Mouse (Mus musculus) spleen, postnatal 14 days (tissue): ENCODE data around the gene Otud7a.

Experiments
- DNase-seq, 2 experiments: peaks; one replicate each; pipeline ENCODE4 v3.0.0; 2021 to 2022; ENCODE audit warnings: low spot score in 2 of 2

The Otud7a gene

DNA sequence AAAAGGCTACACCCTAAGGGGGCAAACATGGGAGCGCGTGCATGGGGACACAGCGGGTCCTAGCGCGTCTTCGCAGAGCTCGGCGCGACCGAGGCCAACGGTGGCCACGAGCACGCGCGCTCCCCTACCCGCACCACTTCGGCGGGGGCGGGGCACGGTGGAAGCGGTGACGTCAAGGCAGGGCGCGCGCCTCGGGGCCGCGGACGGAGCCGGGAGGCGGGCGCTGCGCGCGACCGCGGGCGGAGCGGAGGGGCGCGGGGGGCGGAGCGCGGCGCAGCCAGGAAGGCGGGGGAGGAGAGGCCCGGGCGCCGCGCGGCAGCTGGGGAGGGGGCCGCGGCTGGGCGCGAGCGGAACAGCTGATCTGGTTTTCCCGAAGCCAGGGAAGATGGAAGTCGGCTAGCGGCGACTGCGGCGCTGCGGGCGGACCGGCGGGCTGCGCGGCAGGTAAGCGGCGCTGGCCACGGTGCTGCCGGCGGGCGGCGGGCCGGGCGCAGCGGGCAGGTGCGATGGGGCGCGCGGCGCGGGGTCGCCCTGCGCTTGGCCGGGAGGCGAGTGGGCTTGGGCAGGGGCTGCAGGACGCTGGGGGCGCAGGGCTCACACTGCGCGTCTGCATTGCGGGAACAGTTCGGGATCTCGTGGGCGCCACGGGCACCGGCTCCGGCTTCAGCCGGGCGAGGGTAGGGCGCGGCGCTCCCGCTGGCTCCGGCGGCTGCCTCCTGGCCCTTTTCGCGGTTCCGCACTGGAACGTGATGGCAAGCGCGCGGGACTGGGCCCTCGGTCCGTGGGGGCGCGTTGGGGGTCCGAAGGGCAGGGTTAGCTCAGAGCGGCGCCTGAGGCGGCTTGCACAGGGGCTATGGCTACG, at the start of gene Otud7a:
Gene Otud7a, plus strand, starts transcription at position 268 of the 862 bp plus-strand sequence.
- no peak for DNase-seq

DNA sequence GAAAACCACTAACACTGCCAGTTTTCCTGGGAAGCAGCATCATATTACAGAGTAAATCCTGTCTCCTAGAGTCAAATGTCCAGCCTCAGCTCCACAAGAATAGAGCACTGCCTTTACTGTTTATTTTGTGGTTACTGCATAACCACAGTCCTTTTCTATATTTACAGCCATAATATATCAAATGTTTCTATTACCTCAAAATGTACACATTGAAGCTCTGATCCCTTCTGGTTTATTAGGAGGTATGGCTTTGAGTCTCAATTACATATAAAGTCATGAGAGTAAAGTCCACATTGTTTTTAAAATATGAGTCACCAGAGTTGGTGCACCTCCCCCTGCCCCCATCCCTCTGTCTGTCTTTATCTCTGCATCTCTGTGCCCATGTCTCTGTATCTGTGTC, 38.6 kb upstream of the Otud7a start:
- no peak for DNase-seq

DNA sequence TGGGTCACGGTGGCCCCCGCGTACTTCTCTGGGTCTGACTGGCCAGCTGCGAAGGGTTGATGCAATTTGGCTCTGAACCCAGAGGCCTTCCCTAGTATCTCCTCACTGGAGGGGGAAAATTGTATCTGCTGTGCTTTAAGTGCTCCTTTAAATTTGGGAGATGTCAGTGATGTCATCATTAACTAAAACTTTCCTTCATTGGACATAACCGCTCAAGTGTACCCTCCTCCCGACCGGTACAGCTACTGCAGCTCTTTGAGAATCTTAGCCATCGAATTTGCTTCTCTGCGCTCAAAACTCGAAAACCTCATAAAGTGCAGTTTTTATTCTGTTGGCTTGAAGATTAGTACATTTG, 772 bp downstream of the Otud7a start:
- DNase-seq: no peak

DNA sequence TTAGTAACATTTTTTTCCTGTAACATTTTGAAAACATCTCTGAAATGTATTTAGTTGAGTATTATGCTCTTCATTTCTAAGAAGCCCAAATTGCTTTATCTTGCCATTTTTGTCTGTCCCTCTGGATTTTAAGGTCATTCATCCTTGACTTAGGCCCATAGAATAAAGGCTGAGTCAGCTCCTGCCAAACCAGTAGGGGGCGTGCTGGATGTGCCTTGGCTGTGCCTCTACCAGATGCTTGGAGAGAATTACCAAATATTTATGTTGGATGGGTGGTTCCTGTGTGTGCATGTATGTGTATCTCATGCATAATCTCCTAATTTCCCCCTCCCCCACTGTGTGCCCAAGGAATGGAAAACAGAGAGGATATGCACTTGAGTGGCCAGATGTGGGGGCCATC, 2.4 kb downstream of the Otud7a start:
- DNase-seq: no peak

DNA sequence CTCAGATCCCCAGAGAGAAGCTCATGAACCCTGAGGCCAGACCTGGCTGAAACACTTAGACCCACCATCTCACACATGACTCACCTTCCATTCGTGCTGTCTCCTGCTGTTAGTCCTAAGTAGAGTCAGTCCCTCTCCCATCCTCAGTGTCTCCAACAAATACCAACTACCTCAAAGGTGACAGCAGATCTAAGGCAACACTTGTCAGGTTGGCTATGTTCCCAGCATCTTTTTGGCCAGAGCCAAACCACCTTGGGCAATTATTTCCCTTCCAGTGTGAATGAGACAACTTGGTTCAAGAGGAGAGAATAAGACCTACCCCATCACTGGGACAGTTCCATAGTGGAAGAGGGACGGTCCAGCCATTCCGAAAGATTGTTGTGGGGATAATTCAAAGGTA, 10.7 kb downstream of the Otud7a start:
- DNase-seq: no peak

DNA sequence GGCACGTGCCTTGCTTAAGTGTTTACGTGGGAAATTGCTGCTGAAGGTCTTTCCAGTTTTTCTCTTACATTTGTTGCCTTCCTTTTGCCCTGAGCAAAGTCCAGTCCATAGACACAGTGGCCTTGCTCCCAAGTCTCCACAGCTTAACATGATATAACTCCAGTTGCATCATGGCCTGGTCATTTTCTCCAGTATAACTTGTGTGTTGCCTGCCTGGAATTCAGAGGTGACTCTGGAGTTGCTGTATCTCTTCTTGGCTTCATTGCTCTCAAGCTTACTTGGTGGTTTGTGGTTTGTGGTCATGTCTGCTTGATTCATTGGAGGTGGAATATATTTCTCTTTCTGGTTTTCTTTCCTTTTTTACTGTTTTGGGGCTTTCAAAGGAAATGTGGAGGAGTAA, 17.7 kb downstream of the Otud7a start:
- no peak for DNase-seq

DNA sequence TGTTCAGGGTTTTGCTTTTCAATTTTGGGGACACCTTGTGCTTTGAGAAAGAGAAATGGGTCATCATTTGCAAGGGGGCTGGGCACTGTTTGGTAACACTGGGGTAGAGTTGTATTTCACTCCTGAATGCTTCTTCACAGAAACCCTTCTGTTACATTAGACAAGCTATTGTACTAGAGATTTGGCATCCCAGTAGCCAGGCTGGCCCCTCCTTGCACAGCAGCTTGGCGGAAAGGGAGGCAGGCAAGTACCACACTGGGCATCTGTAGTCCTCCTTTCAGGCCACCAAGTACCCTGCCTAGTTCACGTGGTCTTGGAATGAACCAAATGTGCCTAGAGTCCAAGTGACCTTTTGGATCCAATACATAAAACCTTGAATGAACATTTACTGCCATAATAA, 18.1 kb downstream of the Otud7a start:
- no peak for DNase-seq

DNA sequence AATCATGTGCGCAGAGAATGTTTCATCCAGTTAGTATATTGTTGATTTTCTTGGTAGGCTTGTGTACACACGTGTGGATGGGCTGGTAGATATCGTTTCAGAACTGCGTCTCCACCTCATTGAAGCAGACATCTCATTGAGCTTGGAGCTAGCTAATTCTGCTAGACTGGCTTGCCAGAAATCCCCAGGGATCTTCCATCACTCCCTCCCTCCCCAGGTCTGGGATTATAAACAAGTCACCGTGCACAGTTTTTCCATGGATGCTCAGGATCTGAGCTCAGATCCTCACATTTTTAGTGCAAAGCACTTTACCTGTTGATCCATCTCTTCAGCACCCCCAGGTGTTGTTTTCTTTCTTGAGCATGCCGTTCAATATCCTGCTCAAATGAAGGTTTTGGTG, 22.2 kb downstream of the Otud7a start:
- no peak for DNase-seq

DNA sequence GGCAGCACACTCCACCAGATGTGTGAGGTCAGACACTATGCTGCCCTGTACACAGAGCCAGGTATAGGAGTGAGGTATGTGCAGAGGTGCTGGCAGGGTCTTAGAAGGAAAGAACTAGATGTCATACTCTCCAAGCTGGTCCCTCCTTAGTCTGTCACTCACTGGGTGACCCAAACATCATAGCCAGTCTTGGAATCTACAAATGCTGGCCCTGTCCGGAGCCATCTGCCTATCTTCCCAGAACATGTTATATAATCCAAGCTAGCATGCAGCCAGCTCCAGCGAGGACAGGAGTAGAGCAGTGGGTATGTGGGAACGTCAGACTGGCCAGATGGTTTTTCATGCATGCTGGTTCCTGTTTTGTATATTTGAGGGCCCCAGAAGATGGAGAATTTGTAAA, 23.7 kb downstream of the Otud7a start:
- no peak for DNase-seq

DNA sequence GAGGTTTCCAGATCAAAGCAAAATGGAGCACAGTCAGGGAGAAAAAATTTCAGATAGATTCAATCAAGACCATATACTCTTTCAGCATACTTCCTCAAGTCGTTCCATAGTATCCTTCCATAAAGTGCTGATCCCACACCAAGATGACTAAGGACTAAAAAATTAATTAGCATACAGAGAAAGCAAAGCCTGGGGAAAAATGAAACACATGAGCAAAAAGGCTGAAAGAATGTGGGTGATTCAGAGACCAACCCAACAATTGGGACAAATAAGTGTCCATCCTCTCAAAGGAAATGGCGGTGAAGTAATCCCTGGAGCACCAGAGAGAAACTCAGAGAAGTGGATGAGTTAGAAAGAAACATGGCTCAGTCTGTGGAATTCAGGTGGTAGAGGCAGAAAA, 38.5 kb downstream of the Otud7a start:
- no peak for DNase-seq

DNA sequence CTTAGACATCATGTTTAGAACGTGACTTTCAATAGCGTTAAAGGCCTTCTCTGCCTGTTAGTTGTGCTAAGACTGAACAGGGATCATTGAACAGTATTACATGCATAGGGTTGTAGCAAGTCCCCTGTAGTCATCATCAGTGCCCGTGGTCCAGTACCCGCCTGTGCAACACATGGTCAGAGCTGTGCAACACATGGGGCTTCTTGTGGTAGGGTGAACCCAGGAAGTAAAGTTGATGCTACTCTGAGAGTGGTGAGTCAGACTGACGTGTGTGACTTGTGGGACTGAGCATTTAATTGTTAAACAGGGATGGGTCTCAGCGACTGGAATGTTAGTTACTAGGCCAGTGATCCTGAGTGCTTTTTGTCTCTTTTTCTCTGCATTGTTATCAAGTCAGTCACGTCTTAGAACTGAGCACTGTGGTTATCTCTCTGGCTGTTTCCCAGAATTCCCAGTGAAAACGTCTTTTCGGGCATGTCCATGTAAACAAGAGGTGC, 52.5 kb downstream of the Otud7a start:
- no peak for DNase-seq

DNA sequence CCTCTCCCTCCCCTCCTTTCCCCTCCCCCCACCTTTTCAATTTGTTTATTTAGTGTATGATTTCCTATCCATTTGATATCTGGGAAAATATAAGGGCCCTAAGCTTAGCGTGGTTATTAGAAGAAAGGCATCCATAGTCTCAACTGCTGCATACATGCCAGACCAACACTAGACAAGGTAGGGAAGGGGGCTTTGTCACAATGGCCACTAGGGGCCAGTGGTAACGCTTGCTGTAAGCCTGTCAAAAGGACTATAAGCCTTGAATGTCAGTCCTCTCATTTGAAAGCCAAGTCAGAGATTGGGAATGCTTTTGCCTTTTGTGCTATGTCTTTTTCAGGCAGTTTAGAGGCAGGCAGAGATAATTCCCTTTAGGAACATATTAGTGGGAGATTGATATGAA, 59.7 kb downstream of the Otud7a start:
- DNase-seq: no peak

DNA sequence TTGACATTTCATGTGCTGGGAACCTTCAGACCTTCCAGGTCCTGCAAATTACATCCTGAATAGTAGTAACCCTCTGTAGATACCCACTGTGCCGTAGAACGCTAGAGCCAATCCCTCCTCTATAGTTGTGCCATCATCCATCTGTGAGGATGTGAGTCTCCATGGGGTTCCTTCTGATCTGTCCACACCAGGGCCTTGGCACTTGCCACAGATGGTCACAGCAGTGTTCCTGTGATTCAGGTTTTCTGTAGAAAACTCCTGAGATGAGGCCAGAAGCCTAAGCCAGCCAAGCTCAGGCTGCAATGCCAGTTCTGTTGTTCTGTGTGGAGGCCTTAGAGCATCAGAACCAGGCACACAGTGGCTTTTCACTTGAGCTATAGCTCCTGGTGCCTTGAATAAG, 63.5 kb downstream of the Otud7a start:
- DNase-seq: no peak

DNA sequence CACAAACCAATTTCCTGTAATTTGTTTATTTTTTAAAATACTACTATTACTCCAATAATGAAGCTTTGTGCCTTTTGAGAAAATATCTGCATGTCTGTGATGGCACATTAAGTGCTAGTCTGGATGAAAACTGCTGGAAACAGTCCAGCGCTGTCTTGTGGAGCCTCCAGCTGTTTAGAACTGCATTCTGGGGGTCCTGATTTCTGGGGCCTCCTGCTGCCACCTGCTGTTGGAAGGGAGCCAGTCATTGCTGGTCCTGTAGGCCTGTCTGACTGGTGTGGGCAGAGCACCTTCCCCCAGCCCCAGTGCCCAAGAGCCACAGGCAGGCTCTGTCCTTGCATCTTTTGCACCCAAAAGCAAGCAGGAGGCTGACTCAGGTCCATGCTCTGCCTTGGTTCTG, 65.3 kb downstream of the Otud7a start:
- no peak for DNase-seq

DNA sequence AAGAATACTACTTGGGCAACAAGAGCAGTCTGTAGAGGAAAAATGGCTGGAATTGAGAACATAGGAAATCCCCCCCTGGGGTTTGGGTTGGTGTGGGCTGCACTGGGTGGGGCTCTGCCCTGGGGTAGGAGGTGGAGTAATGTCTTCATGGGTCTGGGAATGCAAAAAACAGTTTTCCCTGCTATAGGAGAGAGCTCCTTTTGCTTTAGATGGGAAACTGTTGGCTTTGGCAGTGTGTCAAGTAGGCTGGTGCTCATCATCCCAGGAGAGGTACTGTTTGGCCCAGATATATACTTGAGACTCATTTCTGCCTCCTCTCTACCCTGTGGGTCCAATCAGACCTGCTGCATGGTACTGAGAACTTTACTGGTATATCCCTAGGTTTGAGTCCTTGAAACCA, 66.9 kb downstream of the Otud7a start:
- no peak for DNase-seq

DNA sequence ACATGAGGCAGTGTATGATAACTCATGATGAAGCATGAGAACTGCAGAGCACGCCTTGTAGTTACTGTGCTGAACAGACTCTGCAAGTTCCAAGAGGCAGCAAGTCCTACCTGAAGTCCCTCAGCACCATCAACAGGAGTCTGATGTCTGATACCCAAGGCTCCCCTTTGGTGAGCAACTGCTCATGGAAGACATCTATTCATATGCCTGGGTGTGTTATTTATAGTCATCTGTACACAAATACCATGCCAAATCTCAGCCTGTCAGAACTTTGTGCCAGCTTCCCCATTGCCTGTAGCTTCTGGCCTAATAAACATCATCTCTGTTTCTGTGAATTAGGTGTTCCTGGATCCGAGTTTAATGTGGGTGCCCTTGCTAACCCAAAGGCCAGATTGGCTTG, 68.0 kb downstream of the Otud7a start:
- no peak for DNase-seq

DNA sequence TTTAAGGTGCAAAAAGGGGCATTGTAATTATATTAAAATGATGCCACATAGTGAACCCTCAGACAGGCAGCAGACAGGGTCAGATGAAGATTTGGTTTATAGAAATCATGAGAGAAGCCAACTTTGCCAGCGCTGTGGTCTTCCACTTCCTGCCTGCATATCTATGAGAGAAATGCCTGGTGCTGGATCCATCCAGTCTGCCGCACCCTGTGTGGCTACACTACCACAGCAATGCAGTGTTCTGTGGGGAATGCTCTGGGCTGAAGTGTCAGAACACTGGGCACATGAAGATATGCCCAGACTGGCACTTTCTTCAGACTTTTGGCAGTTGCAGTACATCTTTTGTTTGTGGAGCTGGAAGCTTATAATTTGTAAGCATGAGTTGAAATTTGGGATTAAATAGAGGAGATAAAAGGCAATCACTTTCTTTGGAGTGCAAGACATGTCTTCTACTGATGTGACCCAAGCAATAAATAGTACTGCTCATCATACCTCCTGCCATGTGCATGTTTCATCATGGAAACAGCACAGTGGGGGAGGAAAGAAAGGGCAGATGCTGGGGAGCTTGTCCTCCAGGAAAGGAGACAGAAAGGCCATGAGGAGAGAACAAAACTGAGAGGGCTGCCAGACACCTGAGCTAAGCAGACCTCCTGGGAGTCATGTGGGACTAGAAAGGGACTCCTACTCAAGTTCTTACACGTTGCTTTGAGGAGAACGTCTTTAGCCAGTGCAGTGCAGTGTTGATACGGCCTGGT, 71.8 kb downstream of the Otud7a start:
- DNase-seq: no peak

DNA sequence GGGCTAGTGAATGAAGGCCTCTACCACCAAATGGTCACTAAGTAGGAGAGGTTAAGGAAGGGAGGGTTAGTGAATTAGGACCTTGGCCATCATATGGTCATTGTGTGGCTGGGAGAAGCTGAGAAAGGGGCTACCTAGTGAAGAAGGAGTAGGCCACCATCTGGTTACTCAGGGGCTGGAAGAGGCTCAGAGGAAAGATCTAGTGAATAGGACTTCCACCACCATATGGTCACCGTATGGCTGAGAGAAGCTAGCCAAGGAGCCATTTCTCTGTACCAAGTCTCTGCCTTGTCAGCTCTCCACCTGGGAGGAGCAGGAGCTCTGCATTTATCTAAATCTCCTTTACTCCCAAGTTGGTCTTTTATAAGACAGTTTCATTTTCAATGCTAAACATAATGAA, 75.7 kb downstream of the Otud7a start:
- no peak for DNase-seq

DNA sequence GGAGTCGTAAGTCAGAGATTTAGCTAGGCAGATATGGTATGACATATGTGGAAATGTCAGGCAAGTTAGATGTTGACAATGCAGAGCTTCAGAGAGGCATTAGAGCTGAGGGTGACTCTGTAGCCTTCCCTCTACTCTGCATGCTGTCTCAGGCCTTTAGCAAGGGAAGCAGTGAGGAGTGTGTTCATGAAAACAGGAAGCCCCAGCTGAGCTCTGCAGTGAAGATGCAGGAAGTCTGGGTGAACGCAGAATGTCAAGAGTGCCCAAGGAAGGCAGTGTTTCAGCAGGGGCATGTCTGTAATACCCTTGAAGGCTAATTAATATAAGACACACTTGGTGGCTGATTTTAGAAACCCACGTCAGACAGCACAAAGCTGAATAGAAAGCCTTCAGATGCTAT, 77.9 kb downstream of the Otud7a start:
- DNase-seq: no peak

DNA sequence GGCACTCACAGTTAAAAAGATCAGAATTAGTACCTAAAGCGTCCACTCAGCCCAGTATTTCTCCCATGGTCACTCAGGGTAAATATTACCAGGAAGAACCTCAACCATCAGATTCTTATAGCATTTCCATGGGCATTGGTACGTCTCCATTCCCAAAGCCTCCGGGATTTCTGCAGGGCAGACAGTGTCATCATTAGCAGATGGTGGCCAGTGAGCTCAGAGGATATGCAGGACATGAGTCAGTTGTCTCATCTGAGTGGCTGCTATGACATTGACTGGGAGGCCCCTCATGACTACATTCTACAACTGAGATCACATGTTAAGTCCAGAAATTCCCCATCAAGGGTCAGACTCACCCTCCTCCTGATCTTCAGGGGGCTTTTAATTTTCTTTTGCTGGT, 78.5 kb downstream of the Otud7a start:
- no peak for DNase-seq

DNA sequence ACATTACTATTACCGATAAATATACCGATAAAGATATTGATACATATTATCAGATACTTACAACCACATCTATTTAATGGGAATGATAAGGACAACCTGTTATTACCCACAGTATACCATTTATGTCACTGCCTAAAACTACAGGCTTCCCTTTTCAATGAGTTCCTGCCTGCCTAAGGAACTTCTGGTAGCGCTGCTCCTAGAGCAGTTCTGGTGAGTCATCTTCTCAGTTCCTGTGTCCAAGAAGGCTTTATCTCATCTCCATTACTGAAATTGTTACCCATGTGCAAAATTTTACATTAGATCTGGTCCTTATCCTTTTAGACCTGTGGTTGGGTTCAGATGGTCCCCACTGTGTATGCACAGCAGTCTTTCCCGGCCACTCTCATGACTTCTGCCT, 95.7 kb downstream of the Otud7a start:
- no peak for DNase-seq

DNA sequence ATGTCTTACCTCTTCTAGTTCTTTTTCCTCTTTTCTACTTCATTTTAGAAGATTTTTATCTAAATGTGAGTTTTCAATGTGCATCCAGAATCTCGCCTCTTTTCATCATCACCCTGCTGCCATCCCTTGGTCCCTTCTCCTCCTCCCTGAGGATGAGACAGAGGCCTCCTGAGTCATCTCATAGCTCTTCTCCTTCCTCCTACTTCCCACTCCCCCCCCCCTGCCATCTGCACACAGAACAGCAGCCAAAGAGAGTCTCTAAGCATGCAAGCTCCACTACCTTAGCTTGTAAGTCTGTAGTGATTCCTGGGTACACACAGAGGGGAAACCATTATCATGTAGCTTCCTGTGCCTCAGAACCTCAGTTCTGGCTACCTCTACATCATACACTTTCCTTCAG, 109.9 kb downstream of the Otud7a start:
- DNase-seq: no peak

DNA sequence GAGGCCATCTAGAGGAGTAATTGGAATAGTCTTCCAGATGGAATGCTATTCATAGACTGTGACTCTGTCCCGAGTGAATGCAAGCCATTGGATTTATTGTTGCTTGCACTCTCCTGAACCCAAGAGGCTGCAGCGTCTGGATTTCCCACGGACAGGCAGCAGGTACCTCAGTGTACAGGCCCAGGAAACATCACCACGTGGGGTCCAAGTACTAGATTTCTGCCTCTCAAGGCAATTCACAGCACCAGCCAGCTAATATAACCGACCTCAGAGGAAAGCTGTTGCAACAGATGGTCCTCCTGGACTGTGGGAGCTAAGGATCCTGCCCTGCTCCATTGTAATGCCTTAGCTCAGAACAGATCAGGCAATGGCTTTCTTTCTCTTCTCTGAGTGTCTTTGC, 111.8 kb downstream of the Otud7a start:
- no peak for DNase-seq
